Mouse (Mus musculus) thymus, postnatal 4 days (tissue): ENCODE data around the gene Tmbim6.
A peak's percentile ranks its signal among the peaks of the same experiment; 100 is the strongest.

Source experiments
- DNase-seq: peaks from one replicate; pipeline ENCODE4 v3.0.0; 2021

Gene Tmbim6

GRCm38 (mm10) chr15:99392486-99393385 lies at the start of gene Tmbim6:
Gene Tmbim6, plus strand, starts transcription at chr15:99392882.
- peak; percentile 98 for DNase-seq

GRCm38 (mm10) chr15:99343414-99344147 lies 49.1 kb upstream of the Tmbim6 start:
- DNase-seq, result no peak

- DNase-seq, result no peak
These were observed 48.4 kb upstream of the Tmbim6 start for GRCm38 (mm10) chr15:99344148-99344870.

GRCm38 (mm10) chr15:99344961-99345360 lies 47.7 kb upstream of the Tmbim6 start:
- no peak for DNase-seq

- no peak for DNase-seq
These were observed 41.1 kb upstream of the Tmbim6 start for GRCm38 (mm10) chr15:99351610-99352009.

- no peak for DNase-seq
These were observed 40.4 kb upstream of the Tmbim6 start for GRCm38 (mm10) chr15:99352306-99352705.

GRCm38 (mm10) chr15:99355660-99356059 lies 37.0 kb upstream of the Tmbim6 start:
- DNase-seq, result peak; percentile 71

- no peak for DNase-seq
These were observed 36.2 kb upstream of the Tmbim6 start for GRCm38 (mm10) chr15:99356462-99356861.

- DNase-seq, result no peak
These were observed 33.7 kb upstream of the Tmbim6 start for GRCm38 (mm10) chr15:99358952-99359351.

- DNase-seq, result no peak
These were observed 28.6 kb upstream of the Tmbim6 start for GRCm38 (mm10) chr15:99364022-99364530.

GRCm38 (mm10) chr15:99364921-99365320 lies 27.8 kb upstream of the Tmbim6 start:
- DNase-seq, result peak; percentile 54

- no peak for DNase-seq
These were observed 24.0 kb upstream of the Tmbim6 start for GRCm38 (mm10) chr15:99368583-99369266.

GRCm38 (mm10) chr15:99369391-99370171 lies 23.1 kb upstream of the Tmbim6 start:
- no peak for DNase-seq

- peak; percentile 100 for DNase-seq
These were observed 22.4 kb upstream of the Tmbim6 start, which contains the start of gene Fmnl3 for GRCm38 (mm10) chr15:99370259-99370691. Gene Fmnl3, minus strand, starts transcription at chr15:99370482.

GRCm38 (mm10) chr15:99371526-99372340 lies 20.9 kb upstream of the Tmbim6 start:
- DNase-seq, result no peak

GRCm38 (mm10) chr15:99372761-99373160 lies 19.9 kb upstream of the Tmbim6 start:
- no peak for DNase-seq

GRCm38 (mm10) chr15:99375036-99375435 lies 17.6 kb upstream of the Tmbim6 start:
- no peak for DNase-seq

GRCm38 (mm10) chr15:99375581-99375980 lies 17.1 kb upstream of the Tmbim6 start:
- DNase-seq, result no peak

- DNase-seq, result no peak
These were observed 16.4 kb upstream of the Tmbim6 start for GRCm38 (mm10) chr15:99376240-99376639.

- DNase-seq, result no peak
These were observed 9.8 kb upstream of the Tmbim6 start for GRCm38 (mm10) chr15:99382893-99383292.
